In genomic region chr11:94486001-94486400, GRCm38 (mm10) we compare ENCODE assay signal across 8 mouse cellular contexts. TPM values are rescaled to one million over a fixed set of nuclear protein-coding genes. Genes with fewer than 3 reads are reported as not detected.
DNase-seq lines count a peak whose midpoint lies in the region; ATAC-seq and TF ChIP-seq lines count a peak whose summit lies in the region.

Gene Spata20 (minus strand): TSS chr11:94486179.

- peak; percentile 60 for DNase-seq in CD4-positive helper T cell, adult 2 months (ENCODE audit: low read depth, low spot score)
- DNase-seq in brain, embryonic 14.5 days (ENCODE audit: low read depth), result peak; percentile 84
- DNase-seq in forebrain, embryonic 10.5 days (ENCODE audit: extremely low spot score, low spot score), result peak; percentile 85
- peak; percentile 93 for DNase-seq in kidney, postnatal 10 days
- peak; percentile 90 for DNase-seq in neural tube, embryonic 11.5 days (ENCODE audit: low spot score)
- peak; percentile 89 for DNase-seq in stomach, postnatal 0 days (ENCODE audit: low spot score)

- 6% methylated on average over 24 of the region's 24 CpGs for WGBS in forebrain, embryonic 10.5 days
- 3% methylated on average over 24 of the region's 24 CpGs for WGBS in heart, embryonic 14.5 days
- WGBS in liver, embryonic 12.5 days (ENCODE audit: insufficient replicate concordance), result 4% methylated on average over 24 of the region's 24 CpGs
- WGBS in neural tube, embryonic 11.5 days, result 2% methylated on average over 24 of the region's 24 CpGs
- WGBS in stomach, postnatal 0 days, result 1% methylated on average over 24 of the region's 24 CpGs

- ATAC-seq in heart, embryonic 14.5 days (ENCODE audit: insufficient number of reproducible peaks, insufficient read depth, low FRiP score, low read depth), result peak; percentile 51
- no peak; the same call in 1 of the 2 replicates for ATAC-seq in liver, embryonic 12.5 days
- ATAC-seq in neural tube, embryonic 11.5 days (ENCODE audit: insufficient read depth, low FRiP score, low TSS enrichment), result 0 out of 2 replicates have a peak, but pooled peaks have one; percentile 60
- peak; percentile 51 for ATAC-seq in stomach, postnatal 0 days (ENCODE audit: low FRiP score, low TSS enrichment)

- peak within 1 kb of the TSS; percentile 22 for H3K4me3 ChIP-seq in forebrain, embryonic 10.5 days
- peak within 1 kb of the TSS in 1 of 2 experiments; percentile 14; a peak in 1 of 4 replicates for H3K4me3 ChIP-seq in heart, embryonic 14.5 days (ENCODE audit: control insufficient read depth in 1 of 2, insufficient read depth in 1 of 2, low read depth in 1 of 2, low read length in 2 of 2)
- H3K4me3 ChIP-seq in liver, embryonic 12.5 days, result no peak within 1 kb of the TSS
- no peak within 1 kb of the TSS; the same call in 1 of the 2 replicates for H3K4me3 ChIP-seq in neural tube, embryonic 11.5 days (ENCODE audit: low read depth, low read length)
- H3K4me3 ChIP-seq in stomach, postnatal 0 days (ENCODE audit: low read depth, low read length), result no peak within 1 kb of the TSS

- H3K36me3 ChIP-seq in forebrain, embryonic 10.5 days (replicated peaks), result no peaks in the 10 kb centered on the region
- peaks cover 6% of the 10 kb centered on the region for H3K36me3 ChIP-seq in heart, embryonic 14.5 days (ENCODE audit: control insufficient read depth, insufficient read depth, low read length)
- no peaks in the 10 kb centered on the region for H3K36me3 ChIP-seq in liver, embryonic 12.5 days
- no peaks in the 10 kb centered on the region for H3K36me3 ChIP-seq in neural tube, embryonic 11.5 days (ENCODE audit: control insufficient read depth, insufficient read depth, low read length)
- no peaks in the 10 kb centered on the region for H3K36me3 ChIP-seq in stomach, postnatal 0 days (ENCODE audit: control insufficient read depth, insufficient read depth, low read length)

- TF ChIP-seq EP300 in stomach, postnatal 0 days (optimal IDR thresholded peaks at IDR 0.05), result no peak

- peaks cover 81% of the 10 kb centered on the region for H3K27me3 ChIP-seq in forebrain, embryonic 10.5 days (ENCODE audit: poor library complexity, severe bottlenecking)
- peaks cover 17% of the 10 kb centered on the region for H3K27me3 ChIP-seq in heart, embryonic 14.5 days (ENCODE audit: control insufficient read depth, insufficient read depth, low read length)
- peaks cover 99% of the 10 kb centered on the region for H3K27me3 ChIP-seq in liver, embryonic 12.5 days (replicated peaks)
- peaks cover 4% of the 10 kb centered on the region; the same call in 1 of the 2 replicates for H3K27me3 ChIP-seq in neural tube, embryonic 11.5 days (ENCODE audit: control insufficient read depth, insufficient read depth, low read length)
- no peaks in the 10 kb centered on the region for H3K27me3 ChIP-seq in stomach, postnatal 0 days (ENCODE audit: control insufficient read depth, insufficient read depth, low read length)

- H3K4me1 ChIP-seq in forebrain, embryonic 10.5 days, result peaks cover 45% of the 10 kb centered on the region
- H3K4me1 ChIP-seq in heart, embryonic 14.5 days (ENCODE audit: control insufficient read depth in 2 of 2, insufficient read depth in 2 of 2, low read length in 2 of 2), result peaks cover 0 to 4% of the 10 kb centered on the region in 2 experiments; a peak in 3 of 4 replicates
- peaks cover 7% of the 10 kb centered on the region; the same call in 1 of the 2 replicates for H3K4me1 ChIP-seq in liver, embryonic 12.5 days
- peaks cover under 1% of the 10 kb centered on the region; the same call in 1 of the 2 replicates for H3K4me1 ChIP-seq in neural tube, embryonic 11.5 days (ENCODE audit: control insufficient read depth, insufficient read depth, low read length)
- no peaks in the 10 kb centered on the region for H3K4me1 ChIP-seq in stomach, postnatal 0 days (replicated peaks; ENCODE audit: control insufficient read depth, insufficient read depth)

- H3K4me2 ChIP-seq in heart, embryonic 14.5 days (ENCODE audit: low read length), result peak within 1 kb of the TSS; percentile 53
- H3K4me2 ChIP-seq in liver, embryonic 12.5 days, result peak within 1 kb of the TSS; percentile 34
- no peak within 1 kb of the TSS for H3K4me2 ChIP-seq in neural tube, embryonic 11.5 days (ENCODE audit: low read depth)
- peak within 1 kb of the TSS; percentile 40 for H3K4me2 ChIP-seq in stomach, postnatal 0 days (replicated peaks; ENCODE audit: low read depth)

- TF ChIP-seq CTCF in brain, embryonic 14.5 days (IDR thresholded peaks at IDR 0.05; ENCODE audit: borderline replicate concordance, extremely low read depth, insufficient read depth, insufficient read length), result peak; percentile 99
- peak; percentile 98 for TF ChIP-seq CTCF in stomach, postnatal 0 days (IDR thresholded peaks at IDR 0.05; ENCODE audit: low read depth)

- H3K9ac ChIP-seq in heart, embryonic 14.5 days (ENCODE audit: low read length), result no peak within 1 kb of the TSS; the same call in 1 of the 2 replicates
- no peak within 1 kb of the TSS for H3K9ac ChIP-seq in liver, embryonic 12.5 days
- no peak within 1 kb of the TSS for H3K9ac ChIP-seq in neural tube, embryonic 11.5 days (ENCODE audit: low read length)
- H3K9ac ChIP-seq in stomach, postnatal 0 days (ENCODE audit: low read length), result no peak within 1 kb of the TSS

- no peaks in the 10 kb centered on the region for H3K9me3 ChIP-seq in forebrain, embryonic 10.5 days
- no peaks in the 10 kb centered on the region for H3K9me3 ChIP-seq in heart, embryonic 14.5 days (ENCODE audit: control insufficient read depth, low read length)
- no peaks in the 10 kb centered on the region for H3K9me3 ChIP-seq in liver, embryonic 12.5 days (replicated peaks)
- H3K9me3 ChIP-seq in neural tube, embryonic 11.5 days (ENCODE audit: control insufficient read depth, low read length), result no peaks in the 10 kb centered on the region
- H3K9me3 ChIP-seq in stomach, postnatal 0 days (ENCODE audit: control insufficient read depth, low read length), result no peaks in the 10 kb centered on the region

- H3K27ac ChIP-seq in forebrain, embryonic 10.5 days, result no peak within 1 kb of the TSS
- no peak within 1 kb of the TSS for H3K27ac ChIP-seq in heart, embryonic 14.5 days (replicated peaks in 1 of 2; ENCODE audit: control insufficient read depth in 1 of 2, insufficient read depth in 1 of 2, low read depth in 2 of 2, low read length in 2 of 2)
- no peak within 1 kb of the TSS for H3K27ac ChIP-seq in liver, embryonic 12.5 days
- no peak within 1 kb of the TSS for H3K27ac ChIP-seq in neural tube, embryonic 11.5 days (ENCODE audit: low read depth, low read length)
- no peak within 1 kb of the TSS for H3K27ac ChIP-seq in stomach, postnatal 0 days (replicated peaks)

- no peak for TF ChIP-seq POLR2A in brain, embryonic 14.5 days (IDR thresholded peaks at IDR 0.05; ENCODE audit: borderline replicate concordance, extremely low read depth, insufficient read depth, insufficient read length, poor library complexity, severe bottlenecking)

RNA-seq across cellular contexts. Expression of gene Spata20, which starts in this region (rescaled TPM):
- polyA plus RNA-seq in brain, embryonic 14.5 days (2012; rRNA removed), result 0.45 and 0.66 TPM in 2 replicates
- not detected in 2 replicates for polyA plus RNA-seq in forebrain, embryonic 10.5 days (2016; fragmentation: Nextera tagmentation; extraction: Ambion mirVana)
- polyA plus RNA-seq in heart, embryonic 14.5 days (2014; fragmentation: Nextera tagmentation; extraction: Ambion mirVana), result not detected in 2 replicates
- polyA plus RNA-seq in liver, embryonic 12.5 days (2016; fragmentation: Nextera tagmentation; extraction: Ambion mirVana), result not detected in 2 replicates
- polyA plus RNA-seq in neural tube, embryonic 11.5 days (2014; fragmentation: Nextera tagmentation; extraction: Ambion mirVana), result 0.23 TPM in 1 of 2 replicates, not detected in the other
- 0.05 and 0.18 TPM in 2 replicates for polyA plus RNA-seq in stomach, postnatal 0 days (2015; fragmentation: Nextera tagmentation; extraction: Ambion mirVana)

Comparison
In these comparisons a context has a peak if more than half of its experiments do, and no peak if none do; other contexts are left out.
1. Peak in DNase-seq in brain, embryonic 14.5 days; RNA of the gene not detected or under 1 TPM.
2. Peak in DNase-seq and H3K4me3 ChIP-seq in forebrain, embryonic 10.5 days; RNA of the gene not detected or under 1 TPM.
3. Peak in ATAC-seq and H3K4me2 ChIP-seq in heart, embryonic 14.5 days; RNA of the gene not detected or under 1 TPM.
4. Peak in DNase-seq and ATAC-seq in neural tube, embryonic 11.5 days; RNA of the gene not detected or under 1 TPM.
5. Peak in DNase-seq, ATAC-seq and H3K4me2 ChIP-seq in stomach, postnatal 0 days; RNA of the gene not detected or under 1 TPM.